Mouse (Mus musculus) brown adipose tissue, adult 24 weeks (tissue): ENCODE measurements around the gene Angptl4. TPM values are rescaled to one million over a fixed set of nuclear protein-coding genes. Genes with fewer than 3 reads are reported as not detected.
A peak's percentile ranks its signal among the peaks of the same experiment; 100 is the strongest.
"Not testable (repeated sequence)": the region's sequence is repeated elsewhere in the genome, so short reads cannot be mapped to it uniquely, and the experiment has no call there.

Experiments
- H3K27ac ChIP-seq: fragments of 200-500 bp; replicated peaks from 2 replicates; pipeline ENCODE4 v1.5.1; 2012; ENCODE audit warnings: low read depth, mild to moderate bottlenecking, low read length
- H3K4me1 ChIP-seq: fragments of 200-500 bp; 2 replicates; pipeline ENCODE4 v1.6.1; 2012; ENCODE audit warnings: low read length, mixed read lengths; ENCODE audit not compliant: control insufficient read depth, insufficient read depth, insufficient read length
- H3K4me3 ChIP-seq: fragments of 200-500 bp; 2 replicates; pipeline ENCODE4 v1.5.1; 2012; ENCODE audit warnings: low read depth, mild to moderate bottlenecking, low read length, moderate library complexity; ENCODE audit not compliant: insufficient read depth
- polyA plus RNA-seq: library from polyadenylated mRNA; stranded (reverse); fragments of >200 nt; gene quantifications from 2 replicates; pipeline ENCODE4 v1.2.4, GENCODE M21; 2012; ENCODE audit not compliant: missing spikeins, insufficient read depth, insufficient read length

The Angptl4 gene
- polyA plus RNA-seq, 1 experiment = 243 TPM

DNA sequence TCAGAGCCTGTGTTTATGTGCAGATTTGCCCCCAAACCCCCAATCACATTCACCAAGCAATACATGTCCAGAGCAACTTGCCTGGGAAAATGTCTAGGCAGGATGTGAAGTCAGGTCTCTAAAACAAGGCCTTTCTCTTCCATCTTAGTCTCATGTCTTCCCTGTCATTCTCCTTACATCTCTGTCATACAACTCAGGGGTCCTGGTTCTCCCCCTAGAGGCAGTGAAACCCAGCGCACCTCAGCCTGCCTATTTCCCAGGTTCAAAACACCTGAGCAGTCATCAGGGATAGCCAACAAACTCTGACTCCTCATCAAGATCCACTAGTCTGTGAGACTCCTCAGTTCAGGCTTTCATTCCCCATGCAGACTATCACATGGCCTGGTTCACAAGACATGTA is 27.0 kb downstream of the Angptl4 start:
- H3K4me3 ChIP-seq = no peak overlapping the region
- peaks cover 58% of the 10 kb centered on the region for H3K4me1 ChIP-seq
- peak overlapping the region; percentile 22 for H3K27ac ChIP-seq

DNA sequence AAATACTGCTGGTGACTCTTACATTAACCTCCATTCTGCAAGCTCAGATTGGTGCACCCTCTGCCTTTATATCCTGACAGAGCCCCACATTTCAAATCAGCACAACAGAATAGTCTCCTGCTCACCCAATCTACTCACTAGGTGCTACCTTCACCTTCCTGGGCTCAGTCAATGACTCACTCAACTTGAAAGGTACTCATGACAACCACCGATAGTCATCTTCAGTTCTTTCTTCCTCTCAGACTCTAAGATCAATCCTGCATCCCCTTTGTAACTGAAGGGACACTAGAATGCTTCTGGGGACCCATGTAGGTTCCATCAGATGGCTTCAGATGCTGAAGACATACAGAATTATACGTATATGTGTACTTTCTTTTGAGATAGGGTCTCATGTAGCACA is 29.3 kb downstream of the Angptl4 start:
- Histone ChIP-seq H3K4me3 (no peak overlapping the region), H3K27ac (0 out of 2 replicates have a peak overlapping the region, but pooled peaks have one; percentile 2), H3K4me1 (peaks cover 50% of the 10 kb centered on the region)

DNA sequence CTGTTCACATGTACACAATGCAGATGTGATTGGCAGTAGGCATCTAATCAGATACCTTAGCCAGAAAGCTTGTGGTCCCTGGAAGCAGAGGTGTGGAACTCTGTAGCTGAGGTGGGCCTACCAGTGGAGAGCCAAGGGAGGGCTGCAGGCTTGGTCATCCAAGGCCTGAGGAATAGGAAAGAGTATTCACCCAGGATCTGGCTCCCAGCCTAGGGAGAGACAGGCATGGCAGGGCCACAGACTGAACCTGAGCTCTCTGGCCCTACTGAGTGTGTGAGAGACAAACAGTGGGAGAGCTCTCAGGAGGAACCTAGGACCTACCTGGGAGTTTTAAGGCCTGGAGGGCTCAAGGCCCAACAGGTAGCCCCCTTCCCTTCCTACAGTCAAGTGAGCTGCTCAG is 30.4 kb downstream of the Angptl4 start:
- H3K4me1 ChIP-seq = peaks cover 47% of the 10 kb centered on the region
- H3K27ac ChIP-seq = 0 out of 2 replicates have a peak overlapping the region, but pooled peaks have one; percentile 0
- no peak overlapping the region for H3K4me3 ChIP-seq

DNA sequence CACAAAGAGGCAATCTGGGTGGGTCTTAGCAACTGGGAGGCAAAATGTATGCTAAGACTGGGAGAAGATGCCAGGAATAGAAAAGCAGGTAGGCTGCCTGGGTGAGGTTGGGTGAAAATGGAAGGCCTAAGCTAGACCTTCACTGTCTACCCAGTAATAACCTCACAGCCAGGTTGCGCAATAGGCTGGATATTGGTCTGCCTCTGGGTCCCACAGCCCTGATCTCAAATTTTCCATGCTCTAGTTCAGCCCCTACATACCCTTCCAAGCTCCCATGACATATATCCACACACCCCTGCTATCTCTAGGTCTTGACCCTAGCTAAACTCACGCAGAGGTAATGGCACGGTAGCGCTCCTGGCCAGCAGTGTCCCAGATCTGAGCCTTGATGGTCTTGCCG is 32.2 kb downstream of the Angptl4 start:
- Histone ChIP-seq H3K27ac (peak overlapping the region; percentile 55), H3K4me3 (no peak overlapping the region), H3K4me1 (peaks cover 36% of the 10 kb centered on the region)

DNA sequence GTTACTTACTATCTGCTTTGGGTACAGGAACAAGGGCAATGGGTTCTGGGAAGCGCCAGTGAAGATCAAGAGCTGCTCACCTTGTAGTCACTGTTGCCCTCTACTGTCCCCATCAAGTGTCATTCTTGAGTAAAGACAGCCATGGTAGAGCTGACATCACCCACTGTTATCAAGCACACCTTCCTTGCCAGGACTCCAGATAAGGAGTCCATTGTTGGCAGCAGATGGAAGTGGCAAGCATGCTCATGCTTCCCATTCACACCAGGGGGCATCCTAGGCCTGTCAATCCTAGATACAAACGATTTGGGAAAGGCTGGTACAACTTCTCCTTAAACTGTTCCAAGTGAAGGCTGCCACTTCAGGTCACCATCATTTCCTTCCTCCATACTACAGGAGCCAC is 35.6 kb downstream of the Angptl4 start:
- H3K27ac ChIP-seq = no peak overlapping the region
- no peak overlapping the region for H3K4me3 ChIP-seq
- H3K4me1 ChIP-seq = peaks cover 16% of the 10 kb centered on the region

DNA sequence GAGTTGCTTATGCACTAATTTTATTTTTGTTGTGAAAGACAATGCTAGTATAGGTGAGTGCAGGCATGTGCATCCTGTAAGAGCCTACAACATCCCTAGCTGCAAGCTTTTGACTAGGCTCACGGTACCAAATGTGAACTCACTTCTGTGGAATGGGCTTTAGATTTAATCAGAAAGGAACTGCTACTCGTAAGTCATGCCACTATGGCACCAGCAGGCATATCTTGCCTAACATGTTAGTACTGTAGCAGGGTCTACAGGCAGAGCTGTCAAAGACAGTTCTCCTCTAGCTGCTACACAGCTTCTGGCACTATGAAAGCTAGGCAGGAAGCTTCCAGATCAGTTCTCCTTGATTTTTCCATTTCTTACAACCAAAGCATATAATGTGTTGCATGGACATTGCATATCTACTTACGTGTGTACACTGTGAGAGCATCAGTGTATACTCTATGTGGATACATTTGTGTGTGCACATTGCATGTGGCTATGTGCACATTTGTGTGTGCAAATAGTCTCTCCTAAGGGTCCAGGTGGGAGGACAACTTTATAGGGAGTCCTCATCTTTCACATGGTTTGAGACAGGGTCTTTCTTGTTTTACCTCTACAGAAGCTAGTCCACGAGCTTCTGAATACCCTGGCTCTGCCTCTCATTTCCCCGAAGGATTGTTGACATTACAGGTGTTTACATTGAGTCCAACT is 36.8 kb downstream of the Angptl4 start:
- no peak overlapping the region for H3K4me3 ChIP-seq
- H3K27ac ChIP-seq = no peak overlapping the region
- H3K4me1 ChIP-seq = peaks cover 5% of the 10 kb centered on the region

DNA sequence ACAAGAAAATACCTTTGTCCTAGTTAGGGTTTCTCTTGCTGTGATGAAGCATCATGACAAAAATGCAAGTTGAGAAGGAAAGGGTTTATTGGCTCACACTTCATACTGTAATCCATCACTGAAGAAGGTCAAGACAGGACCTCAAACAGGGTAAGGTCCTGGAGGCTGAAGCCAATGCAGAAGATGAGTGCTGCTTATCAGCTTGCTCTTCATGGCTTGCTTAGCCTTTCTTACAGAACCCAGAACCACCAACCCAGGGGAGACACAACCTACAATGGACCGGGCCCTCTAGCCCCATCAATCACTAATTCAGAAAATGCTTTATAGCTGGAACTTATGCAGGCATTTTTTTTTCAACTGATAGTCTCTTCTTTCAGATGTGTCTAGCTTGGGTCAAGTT is 39.2 kb downstream of the Angptl4 start:
- Histone ChIP-seq H3K4me1 (no peaks in the 10 kb centered on the region), H3K27ac (no peak overlapping the region), H3K4me3 (no peak overlapping the region)

DNA sequence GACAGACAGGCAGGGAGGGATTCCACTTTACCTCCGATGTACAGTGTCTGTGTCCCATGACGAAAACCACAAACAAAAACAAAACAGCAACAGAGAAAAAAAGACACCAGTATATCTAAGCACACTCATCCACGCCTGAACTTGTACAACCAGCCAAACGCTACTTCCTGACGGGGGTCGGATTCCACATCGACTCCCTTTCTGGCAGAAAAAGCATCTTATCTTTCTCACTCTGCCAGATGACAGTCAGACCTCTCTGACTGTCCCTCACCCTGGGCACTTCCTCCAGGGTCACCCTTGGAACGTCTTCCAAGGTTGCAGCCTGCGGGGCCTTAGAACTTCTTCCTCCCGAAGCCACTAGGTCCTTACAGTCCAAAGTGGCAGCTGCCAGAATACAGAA is 48.1 kb downstream of the Angptl4 start:
- H3K4me3 ChIP-seq, H3K4me1 ChIP-seq, H3K27ac ChIP-seq: not testable (repeated sequence)

DNA sequence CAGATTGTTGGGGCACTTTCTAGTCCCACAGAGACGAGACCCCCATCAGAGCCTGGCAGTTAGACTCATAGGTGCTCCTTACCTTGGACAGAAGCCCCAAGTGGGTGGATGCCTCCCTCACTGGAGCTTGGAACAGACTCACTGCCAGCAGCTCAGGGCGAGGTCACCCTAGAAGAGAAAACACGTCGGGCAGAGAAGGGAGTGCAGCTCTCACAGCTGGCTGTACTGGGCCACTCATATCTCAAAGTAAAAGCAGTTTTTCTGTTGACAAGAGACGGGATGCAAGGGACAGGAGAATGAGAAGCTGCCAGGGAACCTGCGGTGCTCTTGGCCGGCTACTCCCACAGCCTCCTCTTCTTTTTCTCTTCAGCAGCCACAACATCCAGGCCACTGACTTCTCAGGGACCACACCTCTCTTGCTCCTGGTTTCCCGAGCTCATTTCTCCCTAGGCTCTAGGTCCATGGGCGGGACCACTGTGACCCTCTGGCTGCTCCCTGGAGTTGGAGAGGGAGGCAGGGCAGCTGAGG is 49.0 kb downstream of the Angptl4 start:
- not testable (repeated sequence) for H3K4me1 ChIP-seq, H3K27ac ChIP-seq, H3K4me3 ChIP-seq

DNA sequence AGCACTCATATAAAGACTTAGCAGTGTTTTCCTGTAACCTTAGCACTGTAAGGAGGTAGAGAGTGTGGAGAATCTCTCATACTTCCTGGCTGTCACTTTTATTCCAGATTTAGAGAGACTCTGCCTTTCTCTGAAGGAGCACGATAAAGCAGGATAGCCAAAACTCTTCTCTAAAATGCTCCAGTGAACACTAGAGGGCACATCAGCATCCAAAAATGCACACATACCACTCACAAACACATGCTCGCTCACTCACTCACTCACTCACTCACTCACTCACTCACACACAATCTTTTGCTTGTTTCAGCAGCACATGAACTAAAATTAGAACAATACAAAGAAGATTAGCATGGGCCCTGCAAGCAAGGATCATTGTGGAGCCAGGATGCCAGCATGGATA is 52.4 kb downstream of the Angptl4 start:
- Histone ChIP-seq H3K4me1 (no peaks in the 10 kb centered on the region), H3K27ac (no peak overlapping the region), H3K4me3 (no peak overlapping the region)

DNA sequence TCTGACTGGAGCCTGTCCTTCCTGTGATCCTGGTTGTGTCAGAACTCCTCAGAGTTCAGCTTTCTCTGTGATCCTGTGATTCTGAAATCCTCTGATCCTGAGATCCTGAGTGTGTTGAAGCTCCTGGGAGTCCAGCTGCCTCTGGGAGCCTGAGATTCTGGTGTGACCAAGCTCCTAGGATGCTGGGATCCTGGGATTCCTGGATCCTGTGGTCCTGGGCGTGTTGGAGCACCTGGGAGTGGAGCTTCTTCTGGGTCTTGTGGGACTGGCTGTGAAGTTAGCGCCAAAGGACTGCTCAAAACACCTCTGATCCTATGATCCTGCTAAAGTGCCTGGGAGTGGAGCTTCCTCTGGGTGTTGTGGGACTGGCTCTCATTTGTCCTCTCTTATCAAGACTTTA is 53.2 kb downstream of the Angptl4 start:
- Histone ChIP-seq H3K4me1 (no peaks in the 10 kb centered on the region), H3K4me3 (no peak overlapping the region), H3K27ac (no peak overlapping the region)

Other genes with a start within 250 kb of the Angptl4 start
- 1.8 and 5.0 TPM in 2 replicates for gene Myo1f, start 226.1 kb downstream of the Angptl4 start, polyA plus RNA-seq
- 13.6 and 15.9 TPM in 2 replicates for gene Zfp414, start 152.7 kb downstream of the Angptl4 start, polyA plus RNA-seq
- 0.59 TPM in 1 of 2 replicates, not detected in the other for gene Pram1, start 143.8 kb downstream of the Angptl4 start, polyA plus RNA-seq
- 130 and 183 TPM in 2 replicates for gene Hnrnpm, start 95.0 kb downstream of the Angptl4 start, polyA plus RNA-seq
- gene March2, start 63.2 kb downstream of the Angptl4 start, polyA plus RNA-seq = 132 and 147 TPM in 2 replicates
- 73.4 and 85.4 TPM in 2 replicates for gene Rab11b, start 21.3 kb downstream of the Angptl4 start, polyA plus RNA-seq
- gene Kank3, start 28.7 kb upstream of the Angptl4 start, polyA plus RNA-seq = 16.2 and 37.3 TPM in 2 replicates
- gene Rps28, start 42.7 kb upstream of the Angptl4 start, polyA plus RNA-seq = 587 and 667 TPM in 2 replicates
- 1,002 and 1,055 TPM in 2 replicates for gene Ndufa7, start 42.7 kb upstream of the Angptl4 start, polyA plus RNA-seq
- 21.6 and 25.3 TPM in 2 replicates for gene Cd320, start 61.3 kb upstream of the Angptl4 start, polyA plus RNA-seq
- not detected in 2 replicates for gene Gm7029, start 92.0 kb upstream of the Angptl4 start, polyA plus RNA-seq
- gene Kifc1, start 108.8 kb upstream of the Angptl4 start, polyA plus RNA-seq = not detected in 2 replicates
- not detected in 2 replicates for gene Platr17, start 123.3 kb upstream of the Angptl4 start, polyA plus RNA-seq
- 13.6 and 26.9 TPM in 2 replicates for gene Daxx, start 127.6 kb upstream of the Angptl4 start, polyA plus RNA-seq
- 75.7 and 99.3 TPM in 2 replicates for gene Tapbp, start 134.1 kb upstream of the Angptl4 start, polyA plus RNA-seq
- 9.5 and 11.1 TPM in 2 replicates for gene Zbtb22, start 134.1 kb upstream of the Angptl4 start, polyA plus RNA-seq
- gene Rgl2, start 147.7 kb upstream of the Angptl4 start, polyA plus RNA-seq = 16.4 and 20.2 TPM in 2 replicates
- 83.2 and 131 TPM in 2 replicates for gene Pfdn6, start 158.5 kb upstream of the Angptl4 start, polyA plus RNA-seq
- 6.6 and 10.1 TPM in 2 replicates for gene Wdr46, start 158.8 kb upstream of the Angptl4 start, polyA plus RNA-seq
- gene B3galt4, start 169.7 kb upstream of the Angptl4 start, polyA plus RNA-seq = 2.2 and 2.4 TPM in 2 replicates
- gene Vps52, start 174.0 kb upstream of the Angptl4 start, polyA plus RNA-seq = 23.9 and 29.3 TPM in 2 replicates
- gene Rps18, start 174.2 kb upstream of the Angptl4 start, polyA plus RNA-seq = 635 and 763 TPM in 2 replicates
- gene H2-K1, start 218.5 kb upstream of the Angptl4 start, polyA plus RNA-seq = 394 and 673 TPM in 2 replicates
- gene Ring1, start 242.8 kb upstream of the Angptl4 start, polyA plus RNA-seq = 10.2 and 10.3 TPM in 2 replicates
- 214 and 236 TPM in 2 replicates for gene H2-Ke6, start 246.2 kb upstream of the Angptl4 start, polyA plus RNA-seq
- 40.0 and 44.7 TPM in 2 replicates for gene Slc39a7, start 249.9 kb upstream of the Angptl4 start, polyA plus RNA-seq
- gene Rxrb, start 250.0 kb upstream of the Angptl4 start, polyA plus RNA-seq = 23.6 and 38.7 TPM in 2 replicates